Mouse (Mus musculus) kidney, adult 2 months (tissue): ENCODE data around the gene Kirrel3.

Experiments used
- CTCF ChIP-seq: fragments of 200-500 bp; conservative IDR thresholded peaks from 2 replicates; pipeline ENCODE4 v1.5.1; 2011; ENCODE audit warnings: low read depth, mild to moderate bottlenecking, control low read depth, low read length, moderate library complexity, mixed read lengths; ENCODE audit not compliant: insufficient read depth, insufficient read length
- POLR2A ChIP-seq: fragments of 200-500 bp; IDR thresholded peaks from one replicate; pipeline ENCODE4 v1.6.1; 2011; ENCODE audit warnings: low read depth, low read length, control low read depth

DNA sequence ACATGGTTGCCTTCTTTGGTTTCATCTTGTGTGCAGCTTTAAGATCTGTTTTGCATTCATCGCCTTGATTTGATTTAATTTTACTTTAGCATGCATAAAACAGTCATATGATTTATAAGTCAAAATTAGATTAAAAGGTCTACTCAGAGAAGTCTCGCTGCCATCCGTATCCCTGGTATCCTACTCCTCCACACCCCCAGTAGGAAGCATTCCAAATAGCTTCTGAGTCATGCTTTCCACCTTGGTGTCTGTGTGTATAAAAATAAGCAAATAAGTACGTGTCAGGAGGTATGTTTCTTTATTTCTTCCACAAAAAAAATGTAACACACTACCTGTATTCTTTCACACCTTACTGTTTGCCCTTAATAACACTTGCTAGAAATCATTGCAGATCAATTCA lies 45.0 kb upstream of the Kirrel3 start:
- TF ChIP-seq CTCF (no peak), POLR2A (no peak)
